ENCODE assay signal across 11 mouse cellular contexts in genomic region chr6:67048880-67049694, GRCm38 (mm10). TPM values are rescaled to one million over a fixed set of nuclear protein-coding genes. Genes with fewer than 3 reads are reported as not detected.
A peak's percentile ranks its signal among the peaks of the same experiment; 100 is the strongest.
DNase-seq lines count a peak whose midpoint lies in the region; ATAC-seq and TF ChIP-seq lines count a peak whose summit lies in the region.
"Had no signal": no experiment of that assay in that cellular context is flagged by ENCODE, and none has a peak within 500 bp of the region (broad histone marks: within the 10 kb centered on the region; RNA-seq: fewer than 3 reads in every experiment).

No protein-coding gene starts in this region.

- TF ChIP-seq CTCF in gastrocnemius, adult 2 months (IDR thresholded peaks at IDR 0.05), result no peak
- no peak for TF ChIP-seq CTCF in hindbrain, postnatal 0 days (IDR thresholded peaks at IDR 0.05; ENCODE audit: low read depth)

- H3K27me3 ChIP-seq in embryonic facial prominence, embryonic 10.5 days (replicated peaks; ENCODE audit: low read depth, poor library complexity, severe bottlenecking), result no peaks in the 10 kb centered on the region
- no peaks in the 10 kb centered on the region for H3K27me3 ChIP-seq in hindbrain, postnatal 0 days (ENCODE audit: insufficient read depth, low read length)
- no peaks in the 10 kb centered on the region for H3K27me3 ChIP-seq in midbrain, embryonic 14.5 days (ENCODE audit: control insufficient read depth, insufficient read depth, low read length)

- no peak overlapping the region for H3K4me2 ChIP-seq in hindbrain, postnatal 0 days (ENCODE audit: low read depth, low read length)
- no peak overlapping the region for H3K4me2 ChIP-seq in midbrain, embryonic 14.5 days (ENCODE audit: low read length)

- intact Hi-C loops in gastrocnemius, adult 2 months (cut with DNase I), result no loop called here
- intact Hi-C loops in left cerebral cortex, postnatal 10 days (cut with DNase I), result no loop called here

- H3K27ac ChIP-seq in gastrocnemius, adult 2 months, result 0 out of 2 replicates have a peak overlapping the region, but pooled peaks have one; percentile 28
- no peak overlapping the region for H3K27ac ChIP-seq in embryonic facial prominence, embryonic 10.5 days (replicated peaks)
- no peak overlapping the region; the same call in 1 of the 2 replicates for H3K27ac ChIP-seq in hindbrain, postnatal 0 days
- H3K27ac ChIP-seq in midbrain, embryonic 14.5 days (replicated peaks; ENCODE audit: low read depth, low read length), result no peak overlapping the region
- H3K27ac ChIP-seq: macrophage had no signal

- H3K4me3 ChIP-seq in gastrocnemius, adult 2 months, result no peak overlapping the region
- H3K4me3 ChIP-seq in embryonic facial prominence, embryonic 10.5 days, result no peak overlapping the region
- H3K4me3 ChIP-seq in hindbrain, postnatal 0 days (ENCODE audit: low read length), result no peak overlapping the region
- H3K4me3 ChIP-seq in midbrain, embryonic 14.5 days (replicated peaks; ENCODE audit: low read depth, low read length), result no peak overlapping the region

- H3K9me3 ChIP-seq in embryonic facial prominence, embryonic 10.5 days, result no peaks in the 10 kb centered on the region
- H3K9me3 ChIP-seq in hindbrain, postnatal 0 days (ENCODE audit: low read length), result no peaks in the 10 kb centered on the region
- H3K9me3 ChIP-seq in midbrain, embryonic 14.5 days (ENCODE audit: control insufficient read depth, low read length), result no peaks in the 10 kb centered on the region

- peaks cover 12% of the 10 kb centered on the region for H3K4me1 ChIP-seq in embryonic facial prominence, embryonic 10.5 days
- H3K4me1 ChIP-seq in hindbrain, postnatal 0 days (ENCODE audit: insufficient read depth, low read length), result no peaks in the 10 kb centered on the region
- peaks cover 6% of the 10 kb centered on the region for H3K4me1 ChIP-seq in midbrain, embryonic 14.5 days (ENCODE audit: control insufficient read depth, insufficient read depth, low read length)

- no peak for DNase-seq in gastrocnemius, adult 2 months
- DNase-seq in gastrocnemius, adult 8-10 months (ENCODE audit: low spot score in 2 of 2), result no peak
- peak; percentile 39 for DNase-seq in embryonic facial prominence, embryonic 10.5 days (ENCODE audit: low spot score)
- no peak for DNase-seq in hindbrain, postnatal 0 days (ENCODE audit: low spot score)
- DNase-seq in midbrain, embryonic 14.5 days, result peak; percentile 32
- DNase-seq in right cerebral cortex, postnatal 25 days, result no peak
- no peak for DNase-seq in left cerebral cortex, postnatal 10 days (ENCODE audit: extremely low spot score in 1 of 2, low spot score in 2 of 2)
- no peak for DNase-seq in layer of hippocampus, adult 8-10 months (ENCODE audit: low spot score in 2 of 2)
- DNase-seq: gastrocnemius, postnatal 36 days; spleen, adult 18-20 months had no signal

- H3K36me3 ChIP-seq in embryonic facial prominence, embryonic 10.5 days (replicated peaks), result no peaks in the 10 kb centered on the region
- no peaks in the 10 kb centered on the region for H3K36me3 ChIP-seq in hindbrain, postnatal 0 days (ENCODE audit: insufficient read depth, low read length)
- no peaks in the 10 kb centered on the region for H3K36me3 ChIP-seq in midbrain, embryonic 14.5 days (ENCODE audit: control insufficient read depth, insufficient read depth, low read length)

- 38% methylated on average over 7 of the region's 7 CpGs for WGBS in embryonic facial prominence, embryonic 10.5 days
- WGBS in hindbrain, postnatal 0 days, result 28% methylated on average over 7 of the region's 7 CpGs
- 32% methylated on average over 7 of the region's 7 CpGs for WGBS in midbrain, embryonic 14.5 days

- ATAC-seq in hindbrain, postnatal 0 days, result peak; percentile 62; the same call in 1 of the 2 replicates
- ATAC-seq in midbrain, embryonic 14.5 days (ENCODE audit: low FRiP score, low TSS enrichment), result peak; percentile 64

- H3K9ac ChIP-seq in hindbrain, postnatal 0 days (replicated peaks; ENCODE audit: low read length), result no peak overlapping the region
- H3K9ac ChIP-seq in midbrain, embryonic 14.5 days (replicated peaks; ENCODE audit: low read length), result no peak overlapping the region

RNA-seq across cellular contexts. Expression of gene Gadd45a, which starts 11.8 kb away (rescaled TPM):
- 10 to 100 TPM; 27.6 to 38.9 TPM for total RNA-seq in gastrocnemius, adult 2 months (2021)
- total RNA-seq in gastrocnemius, adult 8-10 months (2022), result 10 to 100 TPM; 23.9 to 45.4 (median 33.9) TPM
- polyA plus RNA-seq in embryonic facial prominence, embryonic 10.5 days (2016; fragmentation: Nextera tagmentation; extraction: Ambion mirVana), result 18.2 and 23.8 TPM in 2 replicates
- 7.9 and 14.9 TPM in 2 replicates for total RNA-seq in hindbrain, postnatal 0 days (2014; rRNA removed)
- polyA plus RNA-seq in hindbrain, postnatal 0 days (2015; fragmentation: Nextera tagmentation; extraction: Ambion mirVana), result 16.2 and 16.9 TPM in 2 replicates
- polyA plus RNA-seq in midbrain, embryonic 14.5 days (2014; fragmentation: Nextera tagmentation; extraction: Ambion mirVana), result 13.7 and 18.6 TPM in 2 replicates
- total RNA-seq in left cerebral cortex, postnatal 10 days (2021), result 1 to 10 TPM; 4.8 to 5.5 TPM
- total RNA-seq in layer of hippocampus, adult 8-10 months (2022), result 1 to 10 TPM; 6.0 to 8.9 (median 8.0) TPM

Comparison
In these comparisons a context has a peak if more than half of its experiments do, and no peak if none do; other contexts are left out.
1. DNase-seq: peak in embryonic facial prominence, embryonic 10.5 days (single experiment) and midbrain, embryonic 14.5 days (single experiment); none in gastrocnemius, adult 2 months (single experiment), gastrocnemius, adult 8-10 months (0 of 2), hindbrain, postnatal 0 days (single experiment), right cerebral cortex, postnatal 25 days (single experiment), left cerebral cortex, postnatal 10 days (0 of 2) and layer of hippocampus, adult 8-10 months (0 of 2).